Mouse (Mus musculus): ENCODE data around the gene Stub1.

Stub1 gene

DNA sequence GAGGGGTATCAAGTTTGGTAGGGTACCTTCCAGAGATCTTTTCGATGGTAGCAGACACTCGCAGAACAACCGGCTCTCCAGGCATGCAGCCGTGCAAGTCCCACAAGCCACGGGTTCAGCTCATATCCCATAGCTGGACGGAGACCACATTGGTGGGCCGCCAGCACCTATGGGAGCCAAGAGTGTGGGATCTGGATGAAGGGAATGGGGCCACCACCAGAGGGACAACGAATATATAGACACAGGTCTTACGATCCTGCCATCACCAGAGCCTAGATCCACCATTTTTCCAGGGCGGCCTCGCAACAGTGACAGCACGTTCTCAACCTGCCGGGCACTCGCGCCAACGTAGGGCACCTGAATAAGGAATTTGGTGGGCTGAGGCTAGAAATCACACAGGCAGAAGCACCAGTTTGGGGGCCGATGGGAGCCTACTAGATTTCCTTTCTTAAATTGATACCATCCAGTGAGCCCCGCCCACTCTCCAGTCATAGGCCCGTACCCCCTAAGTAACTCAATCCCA, 41.8 kb downstream of the Stub1 start:
- DNase-seq (ENCODE audit: low spot score in 2 of 2), result no peak

DNA sequence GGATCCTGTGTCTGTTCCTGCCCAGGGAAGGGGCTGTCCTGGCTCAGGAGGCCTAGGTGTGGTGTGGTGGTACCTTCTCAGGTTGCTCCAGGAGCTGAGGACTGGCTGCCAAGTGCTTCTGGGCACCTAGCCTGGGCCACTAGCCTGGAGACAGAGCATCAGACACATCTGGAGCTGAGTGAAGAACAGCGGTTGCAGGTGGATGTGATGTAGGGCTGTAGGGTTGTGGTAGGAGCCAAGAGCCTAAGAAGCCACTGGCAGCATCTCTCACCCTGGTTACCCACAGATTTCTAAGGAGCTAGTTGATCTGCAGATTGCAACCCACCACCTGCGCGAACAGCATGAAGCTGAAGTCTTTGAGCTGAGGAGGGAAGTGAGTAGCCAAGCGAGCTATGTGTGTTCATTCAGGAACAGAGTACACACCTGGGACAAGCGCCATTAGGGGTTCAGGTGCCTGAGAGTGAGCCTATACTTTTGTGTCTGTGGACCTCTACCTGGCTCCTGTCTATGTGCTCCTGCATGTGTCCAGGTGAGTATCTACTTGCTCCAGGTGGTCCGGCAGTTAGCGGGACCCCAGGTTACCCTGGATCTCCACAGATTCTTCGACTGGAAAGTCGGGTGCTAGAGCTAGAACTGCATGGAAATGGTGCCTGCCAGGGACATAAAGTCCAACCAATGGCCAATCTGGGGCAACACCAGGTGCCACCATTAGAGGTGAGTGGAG, 46.3 kb downstream of the Stub1 start:
- DNase-seq (ENCODE audit: low spot score in 2 of 2), result no peak

DNA sequence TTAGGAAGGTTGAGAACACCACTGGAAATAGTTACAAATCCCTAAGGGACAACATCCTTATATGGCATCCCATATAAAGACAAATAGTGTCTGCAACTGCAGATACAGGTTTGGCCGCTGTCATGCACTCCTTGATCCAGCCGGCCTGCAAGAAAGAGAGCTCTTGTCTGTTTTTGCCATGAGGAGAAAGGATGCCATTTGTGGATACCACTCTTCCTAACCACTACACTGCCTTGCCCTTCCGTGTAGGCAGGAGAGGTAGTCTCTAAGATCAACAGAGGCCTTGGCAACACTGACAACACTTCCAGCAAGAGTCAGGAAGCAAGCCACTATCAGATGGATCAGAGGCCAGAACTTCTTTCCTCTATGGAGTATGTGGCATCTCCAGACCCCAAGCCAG, 46.9 kb downstream of the Stub1 start, which contains the start of gene Ccdc78:
Gene Ccdc78 (plus strand): TSS at position 301 of the 400 bp plus-strand sequence.
- no peak for DNase-seq (ENCODE audit: low spot score in 2 of 2)

DNA sequence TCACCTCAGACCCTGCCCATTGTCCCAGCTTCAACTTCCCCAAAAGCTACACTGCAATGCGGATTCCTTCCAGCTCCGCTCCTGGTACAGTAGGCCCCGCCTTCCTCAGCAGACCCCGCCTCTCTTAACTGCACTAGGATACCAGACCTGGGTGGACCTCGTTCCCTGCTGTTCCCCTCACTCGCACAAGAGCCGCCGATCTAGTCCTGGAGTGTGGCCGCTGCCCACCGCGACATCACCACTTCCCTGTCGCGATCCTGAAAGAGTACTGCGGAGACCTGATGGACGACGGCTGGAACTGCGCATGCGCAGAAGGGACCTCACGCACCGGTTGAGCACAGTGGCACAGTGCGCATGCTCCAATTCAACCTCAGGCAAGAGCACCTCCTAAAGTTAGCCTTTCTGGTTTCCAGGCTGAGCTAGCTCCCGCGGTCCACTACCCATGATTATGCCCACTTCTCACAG, 47.9 kb downstream of the Stub1 start, which contains the start of gene Haghl:
Gene Haghl (minus strand): TSS at position 393 of the 465 bp plus-strand sequence.
- peak; percentile 90 to 95 for DNase-seq (ENCODE audit: low spot score in 2 of 2)

- DNase-seq (ENCODE audit: low spot score in 2 of 2), result no peak
These were observed 49.2 kb downstream of the Stub1 start for GRCm38 (mm10) chr17:25783861-25784574.

- no peak for DNase-seq (ENCODE audit: low spot score in 2 of 2)
These were observed 50.1 kb downstream of the Stub1 start for GRCm38 (mm10) chr17:25783086-25783485.

DNA sequence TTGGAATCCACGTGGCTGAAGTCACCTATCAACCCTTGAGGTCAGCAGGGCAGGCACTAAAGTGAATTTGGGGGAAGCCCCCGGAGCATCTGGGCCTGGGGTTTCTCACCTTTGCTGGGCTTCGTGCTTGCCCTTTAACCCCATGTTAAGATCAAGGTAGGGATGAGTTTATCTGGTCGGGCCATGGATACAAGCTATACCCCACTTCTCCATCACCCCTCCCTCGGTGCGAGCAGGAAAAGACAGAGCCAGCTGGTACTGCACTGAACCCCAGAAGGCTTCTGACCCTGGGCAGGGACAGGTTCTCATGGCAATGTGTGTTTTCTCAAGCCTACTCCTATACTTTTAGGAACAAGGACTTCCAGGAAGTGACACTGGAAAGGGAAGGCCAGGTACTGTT, 51.9 kb downstream of the Stub1 start:
- no peak for DNase-seq (ENCODE audit: low spot score in 2 of 2)
